Mouse (Mus musculus) activated CD4-positive, CD25-positive, alpha-beta regulatory T cell (primary cell): ENCODE data around the gene Mri1. TPM values are rescaled to one million over a fixed set of nuclear protein-coding genes. Genes with fewer than 3 reads are reported as not detected.

Experiments used
- polyA plus RNA-seq, 2 experiments: library from polyadenylated mRNA; unstranded; fragments of 100-300 nt; shearing (Covaris generic); gene quantifications; one replicate each; pipeline ENCODE4 v1.2.1; 2017

Mri1 gene
- 100 to 1,000 TPM; 105 to 132 TPM for polyA plus RNA-seq

DNA sequence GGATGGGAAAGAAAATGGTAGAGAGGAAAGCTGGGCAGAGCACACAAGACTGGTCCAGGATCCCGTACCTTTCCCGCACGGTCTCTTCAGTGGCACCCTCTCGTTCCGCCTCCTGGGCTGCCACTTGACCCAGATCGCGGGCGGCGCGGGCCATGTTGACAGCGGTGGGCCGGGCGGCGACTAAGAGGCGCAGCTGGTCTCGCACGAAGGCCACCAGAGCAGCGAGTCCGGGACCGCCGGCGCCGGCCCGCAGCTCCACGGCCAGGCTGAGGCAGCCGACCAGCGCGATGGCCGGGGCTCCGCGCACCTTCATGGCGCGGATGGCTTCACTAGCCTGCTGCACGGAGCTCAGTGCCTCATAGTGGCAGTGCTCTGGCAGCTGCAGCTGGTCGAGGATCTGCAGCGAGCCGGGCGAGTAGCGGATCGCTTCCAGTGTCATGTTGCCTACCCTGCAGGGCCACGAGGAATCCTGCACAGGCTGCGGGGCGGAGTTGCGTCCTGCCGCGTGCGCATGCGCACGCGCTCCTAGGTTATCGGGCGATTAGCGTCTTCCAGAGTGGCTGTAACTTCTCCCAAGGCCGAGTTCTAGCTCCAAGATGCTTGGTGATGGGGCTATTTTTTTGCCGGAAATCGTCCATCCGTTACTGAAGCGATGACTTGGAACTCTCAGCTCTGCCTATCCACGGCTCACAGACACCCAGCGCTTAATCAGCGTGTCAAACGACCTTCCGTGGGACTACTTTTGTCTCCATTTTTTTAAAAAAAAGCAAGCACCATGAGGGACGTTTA, at the start of gene Mri1:
TSS of gene Mri1 (minus strand) at position 505 of the 789 bp plus-strand sequence.

DNA sequence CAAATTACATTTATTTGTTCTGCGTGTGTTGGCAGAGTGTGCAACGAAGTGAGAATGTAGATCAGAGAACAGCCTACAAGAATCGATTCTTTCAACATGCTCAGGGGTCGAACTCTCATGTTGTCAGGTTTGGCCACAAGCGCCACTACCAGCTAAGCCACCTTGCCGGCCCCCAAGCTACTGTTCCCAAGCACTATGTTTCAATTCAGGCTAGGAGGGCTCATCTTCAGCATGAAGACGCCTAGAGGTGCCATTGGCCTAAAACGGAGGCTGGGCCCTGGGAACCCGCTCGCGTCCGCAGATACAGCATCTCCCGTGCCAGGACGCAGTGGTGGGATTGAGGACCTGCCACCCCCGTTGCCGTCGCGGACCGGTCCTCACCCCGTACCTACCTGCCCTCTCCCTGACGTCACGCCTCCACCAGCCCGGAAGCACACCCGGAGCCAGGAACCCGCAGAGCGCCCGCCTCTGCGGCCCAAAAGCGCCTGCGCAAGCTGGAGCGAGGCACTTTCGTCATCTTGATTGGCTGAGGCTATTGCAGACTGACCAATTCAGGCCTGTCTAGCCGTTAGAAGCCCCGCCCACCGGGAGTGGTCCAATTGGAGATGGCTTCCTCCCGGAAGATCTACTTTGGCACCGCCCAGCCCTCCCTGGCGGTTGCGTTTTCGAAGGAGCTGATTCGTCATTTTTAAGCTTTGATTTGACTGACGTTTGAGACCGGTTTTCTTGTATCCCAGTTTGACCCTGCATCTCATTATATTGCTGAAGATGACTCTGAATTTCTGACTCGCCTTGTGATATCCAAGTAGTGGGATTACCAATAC, 13.0 kb upstream of the Mri1 start, which contains the start of gene Ccdc130:
TSS of gene Ccdc130 (minus strand) at position 431 of the 824 bp plus-strand sequence.

DNA sequence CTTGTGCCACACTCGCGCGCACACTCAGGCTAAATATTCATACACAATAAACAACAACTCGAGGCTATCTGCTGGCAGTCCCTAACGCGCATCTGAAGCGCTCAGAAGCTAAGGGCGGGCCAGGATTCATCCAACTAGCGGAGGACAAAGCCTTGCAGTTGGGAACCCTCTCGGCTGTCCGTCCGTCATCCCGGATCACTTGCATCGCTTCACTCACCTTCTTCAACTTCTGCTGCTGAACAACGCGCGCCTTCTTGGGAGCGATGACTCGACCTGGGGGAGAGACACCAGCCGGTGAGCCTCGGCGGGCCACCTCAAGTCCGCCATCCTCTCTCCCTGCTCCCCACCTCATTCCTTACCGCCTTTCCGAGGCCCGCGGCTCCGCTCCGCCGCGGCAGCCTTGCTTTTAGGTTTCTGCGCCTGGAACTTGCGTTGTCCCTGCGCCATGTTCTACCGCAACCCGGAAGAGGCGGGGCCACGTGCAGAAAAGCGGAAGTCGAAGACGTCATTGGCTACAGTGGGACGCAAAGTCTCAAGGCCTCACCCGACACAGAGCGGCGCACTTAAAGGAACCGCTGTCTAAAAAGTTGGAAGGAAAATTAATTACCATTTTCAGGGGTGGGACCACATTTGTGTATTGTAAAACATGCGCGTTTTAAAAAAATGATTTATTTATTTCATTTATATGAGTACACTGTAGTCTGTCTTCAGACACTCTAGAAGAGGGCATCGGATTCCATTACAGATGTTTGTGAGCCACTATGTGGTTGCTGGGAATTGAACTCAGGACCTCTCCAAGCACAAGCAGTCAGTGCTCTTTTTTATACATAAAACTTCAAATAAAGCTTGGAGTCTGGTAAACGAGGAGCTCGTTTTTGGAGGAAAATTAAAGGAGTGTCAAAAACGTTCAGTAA, 7.6 kb downstream of the Mri1 start, which contains the start of gene D8Ertd738e:
TSS of gene D8Ertd738e (minus strand) at position 463 of the 914 bp plus-strand sequence.

DNA sequence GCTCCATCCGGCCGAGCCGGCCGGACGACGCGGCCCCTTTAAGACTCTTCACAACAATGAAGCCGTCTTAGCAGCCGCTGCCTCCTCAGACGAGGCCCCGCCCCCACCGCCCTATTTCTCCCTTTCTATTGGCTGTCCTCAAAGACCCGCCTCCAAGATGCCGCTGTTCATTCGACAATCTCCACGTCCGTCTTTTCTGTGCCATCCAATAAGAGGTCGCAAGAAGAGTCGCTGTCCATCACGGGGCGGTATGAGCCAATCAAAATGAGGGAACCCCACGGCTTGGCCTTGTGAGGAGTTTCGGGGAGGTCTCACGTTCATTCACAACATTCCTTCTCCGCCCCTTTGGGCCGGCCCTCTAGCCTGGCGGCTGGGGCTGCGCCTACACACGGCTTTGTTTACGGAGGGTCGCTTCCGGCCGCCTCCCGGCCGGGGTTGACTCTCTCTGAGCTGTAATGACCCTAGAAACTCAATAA, 20.1 kb downstream of the Mri1 start, which contains the start of gene Zswim4:
TSS of gene Zswim4 (minus strand) at position 58 of the 476 bp plus-strand sequence.

Other genes with a start within 250 kb of the Mri1 start
- gene 2210011C24Rik, start 245.2 kb downstream of the Mri1 start, polyA plus RNA-seq, result 1 to 10 TPM; 4.0 to 4.1 TPM
- gene Palm3, start 235.9 kb downstream of the Mri1 start, polyA plus RNA-seq, result 10 to 100 TPM; 10.1 to 13.4 TPM
- 100 to 1,000 TPM; 260 to 302 TPM for gene Il27ra, start 214.7 kb downstream of the Mri1 start, polyA plus RNA-seq
- gene Rln3, start 212.3 kb downstream of the Mri1 start, polyA plus RNA-seq, result 100 to 1,000 TPM; 167 to 253 TPM
- gene Gm10643, start 192.2 kb downstream of the Mri1 start, polyA plus RNA-seq, result 1 to 10 TPM; 1.8 to 2.1 TPM
- 10 to 100 TPM; 14.4 to 40.5 TPM for gene Rfx1, start 190.5 kb downstream of the Mri1 start, polyA plus RNA-seq
- 10 to 100 TPM; 32.6 to 41.2 TPM for gene Dcaf15, start 152.6 kb downstream of the Mri1 start, polyA plus RNA-seq
- 10 to 100 TPM; 17.6 to 39.5 TPM for gene Podnl1, start 131.3 kb downstream of the Mri1 start, polyA plus RNA-seq
- 10 to 100 TPM; 28.8 to 41.8 TPM for gene Cc2d1a, start 109.4 kb downstream of the Mri1 start, polyA plus RNA-seq
- gene 4930432K21Rik, start 109.3 kb downstream of the Mri1 start, polyA plus RNA-seq, result 1 to 10 TPM in 1 of 2 experiments, under 1 TPM in 1; 0.31 to 1.4 TPM
- gene Nanos3, start 72.1 kb downstream of the Mri1 start, polyA plus RNA-seq, result 1 to 10 TPM; 1.3 to 4.5 TPM
- 10 to 100 TPM in 1 of 2 experiments, 1 to 10 TPM in 1; 6.8 to 15.0 TPM for gene Zswim4, start 20.3 kb downstream of the Mri1 start, polyA plus RNA-seq
- gene D8Ertd738e, start 7.6 kb downstream of the Mri1 start, polyA plus RNA-seq, result 100 to 1,000 TPM; 287 to 296 TPM
- 10 to 100 TPM; 33.8 to 36.6 TPM for gene Ccdc130, start 13.1 kb upstream of the Mri1 start, polyA plus RNA-seq
- gene Cacna1a, start 131.1 kb upstream of the Mri1 start, polyA plus RNA-seq, result 10 to 100 TPM in 1 of 2 experiments, 1 to 10 TPM in 1; 8.6 to 13.1 TPM